Comparison of ENCODE assay signal across 10 mouse cellular contexts in genomic region chr2:5161002-5161745, GRCm38 (mm10). TPM values are rescaled to one million over a fixed set of nuclear protein-coding genes. Genes with fewer than 3 reads are reported as not detected.
DNase-seq lines count a peak whose midpoint lies in the region; ATAC-seq and TF ChIP-seq lines count a peak whose summit lies in the region.
"Had no signal": no experiment of that assay in that cellular context is flagged by ENCODE, and none has a peak within 500 bp of the region (broad histone marks: within the 10 kb centered on the region; RNA-seq: fewer than 3 reads in every experiment).

No protein-coding gene starts in this region.

- TF ChIP-seq CTCF in layer of hippocampus, adult 2 months (conservative IDR thresholded peaks at IDR 0.05), result peak; percentile 57
- TF ChIP-seq CTCF in MEL (IDR thresholded peaks at IDR 0.05 in 2 of 3, conservative IDR thresholded peaks at IDR 0.05 in 1 of 3; ENCODE audit: control insufficient read depth in 1 of 3, insufficient read depth in 1 of 3, low read depth in 2 of 3, low read length in 3 of 3, poor library complexity in 1 of 3, severe bottlenecking in 1 of 3), result peak; percentile 55 to 65 (median 65)

- no peak overlapping the region for H3K4me3 ChIP-seq in layer of hippocampus, adult 2 months
- no peak overlapping the region for H3K4me3 ChIP-seq in MEL (ENCODE audit: control insufficient read depth in 1 of 2, insufficient read depth in 1 of 2, low read depth in 2 of 2, low read length in 2 of 2)
- H3K4me3 ChIP-seq: megakaryocyte, embryonic 14.5 days had no signal

- H3K27ac ChIP-seq in layer of hippocampus, adult 2 months, result no peak overlapping the region
- H3K27ac ChIP-seq in MEL (ENCODE audit: control insufficient read depth, low read depth, low read length), result no peak overlapping the region

- H3K36me3 ChIP-seq in MEL (ENCODE audit: control insufficient read depth in 1 of 2, insufficient read depth in 2 of 2, low read length in 2 of 2), result no peaks in the 10 kb centered on the region

- TF ChIP-seq POLR2A in MEL (IDR thresholded peaks at IDR 0.05; ENCODE audit: control insufficient read depth in 1 of 2, insufficient read depth in 1 of 2, low read depth in 1 of 2, low read length in 2 of 2, poor library complexity in 1 of 2), result no peak

- no peaks in the 10 kb centered on the region for H3K9me3 ChIP-seq in MEL (replicated peaks; ENCODE audit: insufficient read depth, low read length)
- H3K9me3 ChIP-seq: megakaryocyte, embryonic 14.5 days had no signal

- peak; percentile 44 for TF ChIP-seq RAD21 in MEL (IDR thresholded peaks at IDR 0.05; ENCODE audit: low read depth, low read length)

- no peak for TF ChIP-seq EP300 in MEL (IDR thresholded peaks at IDR 0.05; ENCODE audit: low read depth in 1 of 2, low read length in 2 of 2)

- no peaks in the 10 kb centered on the region for H3K4me1 ChIP-seq in MEL (ENCODE audit: control insufficient read depth in 1 of 2, insufficient read depth in 2 of 2, low read length in 2 of 2)
- H3K4me1 ChIP-seq: megakaryocyte, embryonic 14.5 days had no signal

- ATAC-seq in CD4-positive, CD25-positive, alpha-beta regulatory T cell, adult 4 months, result no peak
- no peak for ATAC-seq in megakaryocyte, adult 5-6 weeks (ENCODE audit: poor library complexity, severe bottlenecking)

- no peaks in the 10 kb centered on the region for H3K79me2 ChIP-seq in MEL (ENCODE audit: control insufficient read depth, insufficient read depth, low read length, poor library complexity)

- DNase-seq in CD4-positive, CD25-positive, alpha-beta regulatory T cell, adult 2 months (ENCODE audit: low read depth, low spot score), result peak; percentile 34
- DNase-seq in layer of hippocampus, adult 2 months (ENCODE audit: low spot score in 2 of 2), result no peak
- no peak for DNase-seq in layer of hippocampus, adult 9-11 months
- peak; percentile 44 for DNase-seq in MEL (ENCODE audit: low read depth, low spot score)
- DNase-seq in liver, result peak; percentile 15
- DNase-seq in kidney, postnatal 10 days, result no peak
- DNase-seq: adrenal gland, postnatal 10 days had no signal

- H3K27me3 ChIP-seq in MEL (ENCODE audit: control insufficient read depth in 1 of 2, insufficient read depth in 2 of 2, low read length in 2 of 2), result no peaks in the 10 kb centered on the region; a peak in 2 of 4 replicates
- H3K27me3 ChIP-seq: megakaryocyte, embryonic 14.5 days had no signal

- H3K9ac ChIP-seq in MEL (ENCODE audit: control insufficient read depth, low read depth, low read length, poor library complexity, severe bottlenecking), result no peak overlapping the region

TF ChIP-seq in MEL, 35 proteins besides CTCF, POLR2A, EP300 and RAD21:
- TF ChIP-seq SMC3 (IDR thresholded peaks at IDR 0.05; ENCODE audit: low read depth, low read length) (peak; percentile 82), NRF1 (IDR thresholded peaks at IDR 0.05; ENCODE audit: insufficient read depth, low read depth, low read length, poor library complexity, severe bottlenecking) (no peak), RCOR1 (IDR thresholded peaks at IDR 0.05; ENCODE audit: low read depth, low read length) (no peak), ZC3H11A (IDR thresholded peaks at IDR 0.05; ENCODE audit: low read depth, low read length) (peak; percentile 32; the same call in 1 of the 2 replicates)

RNA-seq across cellular contexts. Expression of gene Ccdc3, which starts 23.6 kb away (rescaled TPM):
- not detected for polyA plus RNA-seq in CD4-positive, CD25-positive, alpha-beta regulatory T cell, adult 4 months (2017; shearing (Covaris generic))
- 10 to 100 TPM; 10.0 to 12.6 TPM for total RNA-seq in layer of hippocampus, adult 2 months (2021)
- not detected in 2 replicates for total RNA-seq in MEL (2012; rRNA removed)
- not detected for polyA plus RNA-seq in MEL (2012; ENCODE audit: insufficient read depth in 1 of 2, insufficient read length in 2 of 2, low read depth in 1 of 2, low replicate concordance in 2 of 2, missing spikeins in 1 of 2)
- not detected in 2 replicates for total RNA-seq in megakaryocyte, adult 5-6 weeks (2015)
- not detected in 2 replicates for total RNA-seq in megakaryocyte, adult 5-6 weeks (2017)

Comparison
In these comparisons a context has a peak if more than half of its experiments do, and no peak if none do; other contexts are left out.
1. DNase-seq: peak in CD4-positive, CD25-positive, alpha-beta regulatory T cell, adult 2 months (single experiment), MEL (single experiment) and liver (single experiment); none in layer of hippocampus, adult 2 months (0 of 2), layer of hippocampus, adult 9-11 months (single experiment) and kidney, postnatal 10 days (single experiment).
2. RNA of gene Ccdc3, which starts 23.6 kb away (total RNA-seq): 10.0 to 12.6 TPM in layer of hippocampus, adult 2 months; not detected in MEL and not detected in megakaryocyte, adult 5-6 weeks; every median in the first group is over 10 times any median in the second.